Mouse (Mus musculus): ENCODE data around the gene Bcl2. TPM values are rescaled to one million over a fixed set of nuclear protein-coding genes. Genes with fewer than 3 reads are reported as not detected.

Bcl2 gene
- polyA plus RNA-seq, 1 experiment from 2014 or later = 10.4 TPM

DNA sequence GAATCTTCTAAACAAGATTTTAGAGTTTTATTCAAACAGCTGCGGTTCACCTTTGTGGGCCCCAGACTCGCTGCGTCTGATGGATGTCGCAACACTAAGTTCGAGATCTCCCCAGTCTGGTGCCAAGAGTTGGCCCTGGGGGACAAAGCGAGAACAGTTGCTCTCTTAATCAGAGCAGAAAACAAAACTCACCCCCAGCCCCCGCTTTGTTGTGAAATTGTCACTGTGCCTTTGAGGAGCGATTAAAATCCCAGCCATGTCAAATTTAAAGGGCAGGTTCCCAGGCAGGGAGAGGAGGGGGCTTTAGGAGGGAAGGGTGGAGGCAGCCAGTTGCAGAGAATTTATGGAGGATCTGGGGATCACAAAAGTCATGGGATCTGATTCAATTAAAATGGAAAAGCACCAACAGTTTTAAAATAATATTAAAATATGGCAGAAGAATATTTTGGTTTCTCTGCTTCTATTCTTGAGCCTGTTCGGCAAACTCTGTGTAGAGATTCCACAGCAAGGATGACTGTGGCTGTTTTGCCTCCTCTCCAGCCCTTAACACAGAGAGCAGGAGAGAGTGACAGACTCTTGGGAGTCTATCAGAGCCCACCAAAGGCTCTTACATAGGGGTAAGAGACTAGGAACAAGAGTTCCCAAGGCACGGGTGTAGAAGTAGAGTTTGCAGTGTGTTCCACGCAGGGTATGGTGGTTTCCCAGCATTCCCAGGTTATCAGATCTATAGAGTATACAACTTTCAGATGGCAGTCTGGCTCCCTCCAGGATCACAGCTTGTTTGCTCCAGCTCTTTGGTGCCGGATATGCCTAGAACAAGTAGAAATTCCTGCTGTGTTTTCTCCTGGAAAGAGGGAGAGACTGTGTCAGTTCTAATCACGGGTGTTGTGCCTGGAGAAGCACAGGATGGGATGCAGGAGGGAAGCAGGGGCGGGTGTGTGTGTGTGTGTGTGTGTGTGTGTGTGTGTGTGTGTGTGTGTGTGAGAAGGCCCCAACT lies 130.5 kb downstream of the Bcl2 start:
- no peaks in the 10 kb centered on the region for H3K27me3 ChIP-seq (ENCODE audit: control insufficient read depth, insufficient read depth, low read length)
- no peaks in the 10 kb centered on the region for H3K36me3 ChIP-seq (ENCODE audit: control insufficient read depth, insufficient read depth)
- no peak overlapping the region for H3K27ac ChIP-seq (ENCODE audit: low read length)
- no peaks in the 10 kb centered on the region for H3K4me1 ChIP-seq (ENCODE audit: control insufficient read depth, insufficient read depth, low read length)
- no peak overlapping the region for H3K4me2 ChIP-seq (ENCODE audit: low read depth, low read length)
- no peak overlapping the region for H3K4me3 ChIP-seq (ENCODE audit: low read length)
- ATAC-seq (replicated peaks; ENCODE audit: extremely low read depth, insufficient read depth, low FRiP score) = no peak
- 63% methylated on average over 14 of the region's 14 CpGs for WGBS
- no peaks in the 10 kb centered on the region for H3K9me3 ChIP-seq (replicated peaks; ENCODE audit: control insufficient read depth, low read length)
- no peak overlapping the region for H3K9ac ChIP-seq (ENCODE audit: low read length)

DNA sequence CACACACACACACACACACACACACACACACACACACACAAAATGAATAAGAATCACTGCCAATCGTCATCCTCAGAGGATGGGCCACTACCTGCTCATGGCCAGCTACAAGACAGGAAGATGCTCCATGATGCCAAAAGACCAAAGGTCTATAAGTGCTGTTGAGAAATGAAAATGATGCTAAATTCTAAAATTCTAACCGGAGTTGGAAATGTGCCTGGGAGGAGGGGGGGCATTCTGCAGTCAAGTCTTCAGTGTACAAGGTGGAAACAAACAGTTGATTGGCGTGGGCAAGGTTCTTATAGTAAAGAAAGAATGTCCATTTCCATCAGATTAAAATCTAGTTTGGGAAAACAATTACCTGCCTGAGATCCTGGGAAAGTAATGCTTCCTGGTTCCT lies 131.3 kb downstream of the Bcl2 start:
- H3K4me3 ChIP-seq (ENCODE audit: low read length) = no peak overlapping the region
- H3K9ac ChIP-seq (ENCODE audit: low read length) = no peak overlapping the region
- 84% methylated on average over 3 of the region's 3 CpGs for WGBS
- H3K9me3 ChIP-seq (replicated peaks; ENCODE audit: control insufficient read depth, low read length) = no peaks in the 10 kb centered on the region
- H3K27me3 ChIP-seq (ENCODE audit: control insufficient read depth, insufficient read depth, low read length) = no peaks in the 10 kb centered on the region
- no peaks in the 10 kb centered on the region for H3K4me1 ChIP-seq (ENCODE audit: control insufficient read depth, insufficient read depth, low read length)
- no peaks in the 10 kb centered on the region for H3K36me3 ChIP-seq (ENCODE audit: control insufficient read depth, insufficient read depth)
- H3K4me2 ChIP-seq (ENCODE audit: low read depth, low read length) = no peak overlapping the region
- no peak for ATAC-seq (replicated peaks; ENCODE audit: extremely low read depth, insufficient read depth, low FRiP score)
- H3K27ac ChIP-seq (ENCODE audit: low read length) = no peak overlapping the region

DNA sequence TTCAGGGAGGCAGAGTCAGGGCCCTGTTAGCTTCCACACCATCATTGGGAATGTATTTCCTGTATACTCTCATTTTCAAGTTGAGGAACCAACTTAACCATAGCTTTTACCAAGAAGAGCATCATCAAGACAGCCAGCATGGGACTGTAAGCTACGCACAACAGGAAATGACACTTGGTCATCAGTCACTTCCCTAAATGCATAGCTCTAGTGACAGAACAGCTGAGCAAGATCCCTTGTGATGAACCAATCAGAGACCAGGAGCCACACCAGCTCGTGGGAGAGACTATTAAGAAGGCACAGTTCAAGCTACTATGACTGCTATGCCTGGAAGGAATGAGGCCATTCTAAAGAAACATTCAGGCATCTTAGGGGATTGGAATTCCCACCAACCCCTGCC lies 132.3 kb downstream of the Bcl2 start:
- Histone ChIP-seq H3K27ac (ENCODE audit: low read length) (no peak overlapping the region), H3K4me3 (ENCODE audit: low read length) (no peak overlapping the region), H3K4me1 (ENCODE audit: control insufficient read depth, insufficient read depth, low read length) (no peaks in the 10 kb centered on the region), H3K9me3 (replicated peaks; ENCODE audit: control insufficient read depth, low read length) (no peaks in the 10 kb centered on the region), H3K4me2 (ENCODE audit: low read depth, low read length) (no peak overlapping the region), H3K27me3 (ENCODE audit: control insufficient read depth, insufficient read depth, low read length) (no peaks in the 10 kb centered on the region), H3K9ac (ENCODE audit: low read length) (no peak overlapping the region), H3K36me3 (ENCODE audit: control insufficient read depth, insufficient read depth) (no peaks in the 10 kb centered on the region)
- WGBS = 59% methylated on average over 2 of the region's 2 CpGs
- no peak for ATAC-seq (replicated peaks; ENCODE audit: extremely low read depth, insufficient read depth, low FRiP score)

DNA sequence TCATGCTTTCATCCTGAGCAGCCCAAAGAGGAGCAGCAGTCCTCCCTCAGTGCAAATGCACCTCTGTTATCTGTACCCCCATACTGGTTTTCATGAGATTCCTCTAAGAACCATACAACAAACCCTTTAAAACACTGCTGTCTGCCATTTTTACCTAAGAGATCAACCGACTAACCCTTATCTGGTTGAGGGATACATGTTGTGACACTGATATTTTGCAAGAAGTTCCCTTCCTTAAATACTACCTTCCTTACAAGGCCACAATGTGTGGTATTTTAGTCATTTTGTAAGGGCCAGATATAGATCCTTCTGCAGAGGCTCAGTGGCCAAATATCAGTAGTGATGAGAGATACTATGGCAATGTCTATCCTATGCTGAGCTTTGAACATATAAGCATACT lies 134.3 kb downstream of the Bcl2 start:
- no peak overlapping the region for H3K4me3 ChIP-seq (ENCODE audit: low read length)
- no peaks in the 10 kb centered on the region for H3K9me3 ChIP-seq (replicated peaks; ENCODE audit: control insufficient read depth, low read length)
- 59% methylated on average over 1 of the region's 1 CpGs for WGBS
- no peak overlapping the region for H3K27ac ChIP-seq (ENCODE audit: low read length)
- H3K27me3 ChIP-seq (ENCODE audit: control insufficient read depth, insufficient read depth, low read length) = no peaks in the 10 kb centered on the region
- H3K36me3 ChIP-seq (ENCODE audit: control insufficient read depth, insufficient read depth) = no peaks in the 10 kb centered on the region
- no peaks in the 10 kb centered on the region for H3K4me1 ChIP-seq (ENCODE audit: control insufficient read depth, insufficient read depth, low read length)
- no peak overlapping the region for H3K4me2 ChIP-seq (ENCODE audit: low read depth, low read length)
- ATAC-seq (replicated peaks; ENCODE audit: extremely low read depth, insufficient read depth, low FRiP score) = no peak
- no peak overlapping the region for H3K9ac ChIP-seq (ENCODE audit: low read length)

DNA sequence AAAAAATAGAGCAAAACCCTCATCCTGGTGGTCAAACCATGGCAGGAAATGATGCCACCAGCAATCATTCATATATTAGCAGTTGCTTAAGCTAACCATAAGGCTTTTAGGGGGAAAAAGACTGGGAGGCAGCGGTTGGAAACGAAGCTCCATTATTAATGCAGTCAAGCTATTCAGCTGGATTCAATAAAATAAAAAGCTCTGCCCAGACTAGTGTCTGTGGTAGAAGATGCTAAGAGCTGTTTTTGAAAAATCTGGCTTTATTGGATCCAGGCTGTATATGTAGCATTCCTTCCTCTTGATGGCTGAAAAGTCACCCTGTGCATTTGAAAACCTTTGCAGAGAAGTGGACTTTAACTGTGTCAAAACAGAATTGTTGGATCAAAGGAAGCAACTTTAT lies 141.6 kb downstream of the Bcl2 start:
- Histone ChIP-seq H3K9ac (ENCODE audit: low read length) (no peak overlapping the region), H3K4me2 (ENCODE audit: low read depth, low read length) (no peak overlapping the region), H3K4me1 (ENCODE audit: control insufficient read depth, insufficient read depth, low read length) (peaks cover 10% of the 10 kb centered on the region), H3K36me3 (ENCODE audit: control insufficient read depth, insufficient read depth) (no peaks in the 10 kb centered on the region), H3K27ac (ENCODE audit: low read length) (no peak overlapping the region), H3K9me3 (replicated peaks; ENCODE audit: control insufficient read depth, low read length) (no peaks in the 10 kb centered on the region), H3K27me3 (ENCODE audit: control insufficient read depth, insufficient read depth, low read length) (no peaks in the 10 kb centered on the region), H3K4me3 (ENCODE audit: low read length) (no peak overlapping the region)
- WGBS = 91% methylated on average over 2 of the region's 2 CpGs
- no peak for ATAC-seq (replicated peaks; ENCODE audit: extremely low read depth, insufficient read depth, low FRiP score)

DNA sequence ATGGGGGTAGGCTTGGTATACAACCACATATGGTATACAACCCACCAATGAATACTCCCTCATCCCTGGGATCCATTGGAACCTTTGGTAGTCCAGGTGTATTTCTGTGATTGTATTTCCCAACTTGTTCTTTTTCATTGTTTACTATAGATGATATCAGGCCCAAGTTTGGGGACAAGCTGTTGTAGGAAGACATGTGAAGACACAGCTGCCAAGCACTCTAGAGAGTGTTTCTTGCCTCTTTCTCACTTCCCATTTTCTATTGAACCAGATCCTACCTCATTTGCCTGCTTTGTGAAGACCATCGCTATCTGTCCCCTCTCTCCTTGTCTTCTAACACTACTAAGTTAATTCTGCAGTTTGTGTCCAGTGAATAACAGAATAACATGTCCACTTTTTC lies 143.2 kb downstream of the Bcl2 start:
- Histone ChIP-seq H3K4me1 (ENCODE audit: control insufficient read depth, insufficient read depth, low read length) (peaks cover 10% of the 10 kb centered on the region), H3K27me3 (ENCODE audit: control insufficient read depth, insufficient read depth, low read length) (no peaks in the 10 kb centered on the region), H3K27ac (ENCODE audit: low read length) (no peak overlapping the region), H3K36me3 (ENCODE audit: control insufficient read depth, insufficient read depth) (no peaks in the 10 kb centered on the region), H3K9me3 (replicated peaks; ENCODE audit: control insufficient read depth, low read length) (no peaks in the 10 kb centered on the region), H3K4me2 (ENCODE audit: low read depth, low read length) (no peak overlapping the region), H3K4me3 (ENCODE audit: low read length) (no peak overlapping the region), H3K9ac (ENCODE audit: low read length) (no peak overlapping the region)
- no peak for ATAC-seq (replicated peaks; ENCODE audit: extremely low read depth, insufficient read depth, low FRiP score)
- 84% methylated on average over 1 of the region's 1 CpGs for WGBS

DNA sequence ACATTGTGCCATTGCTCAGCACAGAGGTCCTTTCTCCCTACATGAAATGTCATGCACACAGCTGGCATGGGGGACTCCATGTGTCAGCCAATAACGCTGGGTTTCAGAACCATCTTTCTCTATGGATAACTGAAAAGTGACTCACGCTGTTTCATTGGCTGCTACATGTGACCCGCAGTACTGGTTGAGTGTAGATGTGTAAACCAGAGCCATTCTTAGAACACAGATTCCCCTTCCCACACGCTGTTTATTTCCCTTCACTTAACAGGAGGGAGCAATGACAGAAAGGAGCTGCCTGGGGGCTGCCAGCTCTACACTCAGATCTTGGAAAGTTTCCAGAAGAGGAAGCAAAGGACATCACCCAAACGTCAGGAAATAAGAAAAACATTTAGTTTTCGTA lies 143.7 kb downstream of the Bcl2 start:
- Histone ChIP-seq H3K9me3 (replicated peaks; ENCODE audit: control insufficient read depth, low read length) (no peaks in the 10 kb centered on the region), H3K27ac (ENCODE audit: low read length) (peak overlapping the region; percentile 25), H3K4me1 (ENCODE audit: control insufficient read depth, insufficient read depth, low read length) (peaks cover 10% of the 10 kb centered on the region), H3K4me3 (ENCODE audit: low read length) (no peak overlapping the region), H3K9ac (ENCODE audit: low read length) (no peak overlapping the region), H3K36me3 (ENCODE audit: control insufficient read depth, insufficient read depth) (no peaks in the 10 kb centered on the region), H3K27me3 (ENCODE audit: control insufficient read depth, insufficient read depth, low read length) (no peaks in the 10 kb centered on the region), H3K4me2 (ENCODE audit: low read depth, low read length) (no peak overlapping the region)
- no peak; the same call in 1 of the 2 replicates for ATAC-seq (replicated peaks; ENCODE audit: extremely low read depth, insufficient read depth, low FRiP score)
- 34% methylated on average over 6 of the region's 6 CpGs for WGBS

DNA sequence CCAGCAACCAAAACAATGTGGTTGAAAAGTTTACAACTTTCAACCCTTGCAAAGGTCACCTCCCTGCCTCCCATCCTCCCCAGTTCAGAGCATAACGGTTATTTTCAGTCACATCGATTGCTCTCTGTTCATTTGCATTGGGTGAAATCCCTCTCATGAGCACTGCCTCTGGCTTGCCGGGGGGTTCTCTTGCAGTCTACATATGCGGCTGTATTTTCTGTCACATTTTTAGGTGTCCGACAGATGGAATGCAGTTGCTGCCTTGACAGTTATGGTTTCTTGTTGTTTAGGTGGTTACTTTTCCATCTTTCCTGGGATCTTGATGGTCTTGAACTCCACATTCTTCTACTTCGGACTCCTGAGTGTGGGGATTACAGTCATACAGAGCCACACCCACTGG lies 144.4 kb downstream of the Bcl2 start:
- Histone ChIP-seq H3K36me3 (ENCODE audit: control insufficient read depth, insufficient read depth) (no peaks in the 10 kb centered on the region), H3K9me3 (replicated peaks; ENCODE audit: control insufficient read depth, low read length) (no peaks in the 10 kb centered on the region), H3K27me3 (ENCODE audit: control insufficient read depth, insufficient read depth, low read length) (no peaks in the 10 kb centered on the region), H3K9ac (ENCODE audit: low read length) (no peak overlapping the region), H3K4me1 (ENCODE audit: control insufficient read depth, insufficient read depth, low read length) (peaks cover 10% of the 10 kb centered on the region), H3K4me2 (ENCODE audit: low read depth, low read length) (no peak overlapping the region), H3K4me3 (ENCODE audit: low read length) (no peak overlapping the region), H3K27ac (ENCODE audit: low read length) (no peak overlapping the region)
- no peak for ATAC-seq (replicated peaks; ENCODE audit: extremely low read depth, insufficient read depth, low FRiP score)
- 68% methylated on average over 6 of the region's 6 CpGs for WGBS

DNA sequence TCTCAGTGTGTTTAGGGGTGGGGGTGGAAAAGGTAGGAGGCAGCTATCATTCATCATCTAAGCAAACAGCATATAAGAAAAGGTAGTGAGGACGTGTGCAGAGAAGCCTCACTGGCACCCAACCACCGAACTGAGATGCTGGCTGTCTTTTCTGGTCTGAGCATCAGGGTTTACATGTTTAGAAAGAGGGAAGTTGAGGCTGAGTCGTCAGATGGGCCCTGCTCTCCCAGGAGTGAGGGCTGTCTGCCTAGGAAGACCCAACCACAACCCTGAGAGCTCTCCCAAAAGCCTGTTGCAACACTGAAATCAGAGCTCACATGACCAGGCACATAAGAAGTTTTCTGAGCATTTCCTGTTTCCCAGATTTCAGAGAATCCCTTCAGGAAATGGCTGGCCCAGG lies 145.2 kb downstream of the Bcl2 start:
- ATAC-seq (replicated peaks; ENCODE audit: extremely low read depth, insufficient read depth, low FRiP score) = no peak
- Histone ChIP-seq H3K27me3 (ENCODE audit: control insufficient read depth, insufficient read depth, low read length) (no peaks in the 10 kb centered on the region), H3K9ac (ENCODE audit: low read length) (no peak overlapping the region), H3K27ac (ENCODE audit: low read length) (no peak overlapping the region), H3K4me3 (ENCODE audit: low read length) (no peak overlapping the region), H3K4me2 (ENCODE audit: low read depth, low read length) (no peak overlapping the region), H3K36me3 (ENCODE audit: control insufficient read depth, insufficient read depth) (no peaks in the 10 kb centered on the region), H3K4me1 (ENCODE audit: control insufficient read depth, insufficient read depth, low read length) (peaks cover 10% of the 10 kb centered on the region), H3K9me3 (replicated peaks; ENCODE audit: control insufficient read depth, low read length) (no peaks in the 10 kb centered on the region)
- WGBS = 78% methylated on average over 3 of the region's 3 CpGs
